41 mouse cellular contexts compared by ENCODE assay signal in the genomic region with DNA sequence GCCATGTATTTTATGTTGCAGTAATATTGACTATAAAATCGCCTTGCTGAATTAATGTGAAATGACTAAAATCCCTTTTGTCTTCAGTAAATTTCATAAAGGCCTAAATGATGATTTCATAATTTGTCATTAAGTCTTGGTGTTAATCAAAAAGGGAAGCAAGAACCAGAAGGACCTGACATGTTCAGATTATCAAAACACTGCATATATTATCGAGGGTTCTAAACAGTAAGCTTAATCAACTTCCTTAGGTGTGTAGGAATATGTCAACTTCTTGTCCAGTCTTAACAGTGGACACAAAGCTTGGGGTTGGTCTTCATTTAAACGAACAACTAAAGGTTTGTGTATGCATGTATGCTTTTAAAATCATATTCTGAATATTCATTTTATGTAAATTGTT. TPM values are rescaled to one million over a fixed set of nuclear protein-coding genes. Genes with fewer than 3 reads are reported as not detected.
"Had no signal": no experiment of that assay in that cellular context is flagged by ENCODE, and none has a peak within 500 bp of the region (broad histone marks: within the 10 kb centered on the region; RNA-seq: fewer than 3 reads in every experiment).

No protein-coding gene starts in this region.

- H3K4me2 ChIP-seq: heart, embryonic 11.5 days; heart, embryonic 12.5 days; heart, embryonic 13.5 days; heart, embryonic 15.5 days; hindbrain, embryonic 12.5 days; hindbrain, embryonic 13.5 days; hindbrain, embryonic 14.5 days; hindbrain, embryonic 15.5 days; intestine, embryonic 15.5 days; kidney, embryonic 15.5 days had no signal

- H3K27me3 ChIP-seq: heart, embryonic 12.5 days; heart, embryonic 13.5 days; heart, embryonic 15.5 days; hindbrain, embryonic 12.5 days; hindbrain, embryonic 13.5 days; hindbrain, embryonic 15.5 days; intestine, embryonic 15.5 days; kidney, embryonic 15.5 days had no signal

- H3K27ac ChIP-seq: heart, embryonic 10.5 days; heart, embryonic 13.5 days; heart, embryonic 15.5 days; hindbrain, embryonic 10.5 days; hindbrain, embryonic 12.5 days; hindbrain, embryonic 13.5 days; hindbrain, embryonic 14.5 days; hindbrain, embryonic 15.5 days; hindbrain, postnatal 0 days; intestine, embryonic 15.5 days; kidney, embryonic 15.5 days; kidney, postnatal 0 days; layer of hippocampus, adult 2 months had no signal

- ATAC-seq: hindbrain, embryonic 16.5 days; hindbrain, postnatal 0 days; inflammation-experienced regulatory T-cells, adult 6 months; intestine, embryonic 15.5 days; intestine, embryonic 16.5 days; intestine, postnatal 0 days had no signal

- DNase-seq: heart, postnatal 10 days; heart, postnatal 14 days; heart, postnatal 36 days; heart, postnatal 4 days; kidney, adult 11 months; kidney, adult 18-20 months; kidney, adult 2 months; kidney, adult 8-10 months; kidney, adult 9 months; kidney, postnatal 10 days; kidney, postnatal 14 days; kidney, postnatal 25 days; kidney, postnatal 36 days; kidney, postnatal 4 days; layer of hippocampus, adult 9-11 months; layer of hippocampus, postnatal 36 days had no signal

- H3K4me1 ChIP-seq: heart, embryonic 10.5 days; heart, embryonic 12.5 days; heart, embryonic 13.5 days; heart, embryonic 15.5 days; hindbrain, embryonic 10.5 days; hindbrain, embryonic 12.5 days; hindbrain, embryonic 13.5 days; hindbrain, embryonic 15.5 days; intestine, embryonic 15.5 days; kidney, embryonic 15.5 days had no signal

- H3K36me3 ChIP-seq: intestine, embryonic 15.5 days had no signal

- H3K9me3 ChIP-seq: heart, embryonic 10.5 days; heart, embryonic 12.5 days; heart, embryonic 13.5 days; heart, embryonic 15.5 days; hindbrain, embryonic 10.5 days; hindbrain, embryonic 12.5 days; hindbrain, embryonic 13.5 days; hindbrain, embryonic 15.5 days; intestine, embryonic 15.5 days; kidney, embryonic 15.5 days had no signal

- H3K9ac ChIP-seq: heart, embryonic 12.5 days; heart, embryonic 13.5 days; heart, embryonic 15.5 days; hindbrain, embryonic 12.5 days; hindbrain, embryonic 13.5 days; hindbrain, embryonic 14.5 days; hindbrain, embryonic 15.5 days; intestine, embryonic 15.5 days; kidney, embryonic 15.5 days had no signal

- H3K4me3 ChIP-seq: heart, embryonic 10.5 days; heart, embryonic 12.5 days; heart, embryonic 13.5 days; heart, embryonic 15.5 days; hindbrain, embryonic 10.5 days; hindbrain, embryonic 12.5 days; hindbrain, embryonic 13.5 days; hindbrain, embryonic 15.5 days; intestine, embryonic 15.5 days; kidney, embryonic 15.5 days; layer of hippocampus, adult 2 months had no signal

RNA-seq across cellular contexts. Expression of a gene that starts 59.9 kb away (rescaled TPM):
- total RNA-seq: heart, postnatal 25 days; heart, postnatal 36 days; hematopoietic stem cell, adult 5-6 weeks had no signal
- polyA plus RNA-seq: heart, embryonic 13.5 days; heart, embryonic 14.5 days; heart, embryonic 16.5 days; hindbrain, embryonic 10.5 days; inflammation-experienced regulatory T-cells, adult 6 months; intestine, embryonic 16.5 days; kidney, embryonic 16.5 days; large intestine, adult 2 months had no signal
